Mouse (Mus musculus): ENCODE data around the gene Klk7. TPM values are rescaled to one million over a fixed set of nuclear protein-coding genes. Genes with fewer than 3 reads are reported as not detected.

Klk7 gene
- polyA plus RNA-seq, 1 experiment from 2014 or later: not detected

- Histone ChIP-seq H3K36me3 (replicated peaks; ENCODE audit: control insufficient read depth, insufficient read depth) (no peaks in the 10 kb centered on the region), H3K27ac (no peak overlapping the region), H3K9me3 (ENCODE audit: control insufficient read depth, low read length) (no peaks in the 10 kb centered on the region), H3K4me2 (replicated peaks) (no peak overlapping the region), H3K9ac (no peak overlapping the region), H3K4me1 (replicated peaks; ENCODE audit: control insufficient read depth, insufficient read depth, low read length) (no peaks in the 10 kb centered on the region), H3K4me3 (replicated peaks; ENCODE audit: low read length) (no peak overlapping the region), H3K27me3 (ENCODE audit: control insufficient read depth, insufficient read depth, low read length) (no peaks in the 10 kb centered on the region)
- ATAC-seq (ENCODE audit: low FRiP score) (no peak), DNase-seq (ENCODE audit: low spot score) (no peak)
Observed at GRCm38 (mm10) chr7:43816746-43817145, 5.7 kb downstream of the Klk7 start.

- DNase-seq (ENCODE audit: low spot score): no peak
- 95% methylated on average over 7 of the region's 7 CpGs for WGBS
- H3K9me3 ChIP-seq (ENCODE audit: control insufficient read depth, low read length): no peaks in the 10 kb centered on the region
- no peak overlapping the region for H3K27ac ChIP-seq
- H3K9ac ChIP-seq: no peak overlapping the region
- no peaks in the 10 kb centered on the region for H3K27me3 ChIP-seq (ENCODE audit: control insufficient read depth, insufficient read depth, low read length)
- H3K4me2 ChIP-seq (replicated peaks): no peak overlapping the region
- H3K36me3 ChIP-seq (replicated peaks; ENCODE audit: control insufficient read depth, insufficient read depth): no peaks in the 10 kb centered on the region
- no peaks in the 10 kb centered on the region for H3K4me1 ChIP-seq (replicated peaks; ENCODE audit: control insufficient read depth, insufficient read depth, low read length)
- no peak overlapping the region for H3K4me3 ChIP-seq (replicated peaks; ENCODE audit: low read length)
- ATAC-seq (ENCODE audit: low FRiP score): no peak
Observed at GRCm38 (mm10) chr7:43821581-43821980, 10.5 kb downstream of the Klk7 start.

GRCm38 (mm10) chr7:43824199-43824598, 13.1 kb downstream of the Klk7 start, which contains the start of gene Klk6:
Gene Klk6, plus strand, starts transcription at chr7:43824499.
- Histone ChIP-seq H3K4me1 (replicated peaks; ENCODE audit: control insufficient read depth, insufficient read depth, low read length) (no peaks in the 10 kb centered on the region), H3K9me3 (ENCODE audit: control insufficient read depth, low read length) (no peaks in the 10 kb centered on the region), H3K4me3 (replicated peaks; ENCODE audit: low read length) (no peak within 1 kb of the TSS), H3K36me3 (replicated peaks; ENCODE audit: control insufficient read depth, insufficient read depth) (no peaks in the 10 kb centered on the region), H3K27me3 (ENCODE audit: control insufficient read depth, insufficient read depth, low read length) (no peaks in the 10 kb centered on the region), H3K9ac (no peak within 1 kb of the TSS), H3K27ac (no peak within 1 kb of the TSS), H3K4me2 (replicated peaks) (no peak within 1 kb of the TSS)
- DNase-seq (ENCODE audit: low spot score) (no peak), ATAC-seq (ENCODE audit: low FRiP score) (no peak)
- 76% methylated on average over 10 of the region's 10 CpGs for WGBS

GRCm38 (mm10) chr7:43826056-43826455, 15.0 kb downstream of the Klk7 start:
- H3K4me3 ChIP-seq (replicated peaks; ENCODE audit: low read length): no peak overlapping the region
- no peak overlapping the region for H3K9ac ChIP-seq
- no peaks in the 10 kb centered on the region for H3K9me3 ChIP-seq (ENCODE audit: control insufficient read depth, low read length)
- no peak overlapping the region for H3K4me2 ChIP-seq (replicated peaks)
- no peak for DNase-seq (ENCODE audit: low spot score)
- 90% methylated on average over 5 of the region's 5 CpGs for WGBS
- no peaks in the 10 kb centered on the region for H3K27me3 ChIP-seq (ENCODE audit: control insufficient read depth, insufficient read depth, low read length)
- H3K27ac ChIP-seq: no peak overlapping the region
- no peaks in the 10 kb centered on the region for H3K4me1 ChIP-seq (replicated peaks; ENCODE audit: control insufficient read depth, insufficient read depth, low read length)
- no peak for ATAC-seq (ENCODE audit: low FRiP score)
- no peaks in the 10 kb centered on the region for H3K36me3 ChIP-seq (replicated peaks; ENCODE audit: control insufficient read depth, insufficient read depth)

- Histone ChIP-seq H3K36me3 (replicated peaks; ENCODE audit: control insufficient read depth, insufficient read depth) (no peaks in the 10 kb centered on the region), H3K9ac (no peak overlapping the region), H3K4me3 (replicated peaks; ENCODE audit: low read length) (no peak overlapping the region), H3K9me3 (ENCODE audit: control insufficient read depth, low read length) (no peaks in the 10 kb centered on the region), H3K27me3 (ENCODE audit: control insufficient read depth, insufficient read depth, low read length) (no peaks in the 10 kb centered on the region), H3K4me2 (replicated peaks) (no peak overlapping the region), H3K4me1 (replicated peaks; ENCODE audit: control insufficient read depth, insufficient read depth, low read length) (no peaks in the 10 kb centered on the region), H3K27ac (no peak overlapping the region)
- no peak for DNase-seq (ENCODE audit: low spot score)
- 83% methylated on average over 4 of the region's 4 CpGs for WGBS
- no peak for ATAC-seq (ENCODE audit: low FRiP score)
Observed at GRCm38 (mm10) chr7:43827706-43828105, 16.6 kb downstream of the Klk7 start.

- H3K4me2 ChIP-seq (replicated peaks): no peak overlapping the region
- no peaks in the 10 kb centered on the region for H3K36me3 ChIP-seq (replicated peaks; ENCODE audit: control insufficient read depth, insufficient read depth)
- H3K27me3 ChIP-seq (ENCODE audit: control insufficient read depth, insufficient read depth, low read length): no peaks in the 10 kb centered on the region
- no peak overlapping the region for H3K27ac ChIP-seq
- ATAC-seq (ENCODE audit: low FRiP score): no peak
- DNase-seq (ENCODE audit: low spot score): no peak
- H3K9ac ChIP-seq: no peak overlapping the region
- H3K9me3 ChIP-seq (ENCODE audit: control insufficient read depth, low read length): no peaks in the 10 kb centered on the region
- 91% methylated on average over 8 of the region's 8 CpGs for WGBS
- no peaks in the 10 kb centered on the region for H3K4me1 ChIP-seq (replicated peaks; ENCODE audit: control insufficient read depth, insufficient read depth, low read length)
- H3K4me3 ChIP-seq (replicated peaks; ENCODE audit: low read length): no peak overlapping the region
Observed at GRCm38 (mm10) chr7:43829006-43829405, 17.9 kb downstream of the Klk7 start.

- H3K9ac ChIP-seq: no peak within 1 kb of the TSS
- no peak within 1 kb of the TSS for H3K4me3 ChIP-seq (replicated peaks; ENCODE audit: low read length)
- ATAC-seq (ENCODE audit: low FRiP score) (no peak), DNase-seq (ENCODE audit: low spot score) (no peak)
- 70% methylated on average over 3 of the region's 3 CpGs for WGBS
- no peak within 1 kb of the TSS for H3K27ac ChIP-seq
- no peaks in the 10 kb centered on the region for H3K4me1 ChIP-seq (replicated peaks; ENCODE audit: control insufficient read depth, insufficient read depth, low read length)
- no peak within 1 kb of the TSS for H3K4me2 ChIP-seq (replicated peaks)
- no peaks in the 10 kb centered on the region for H3K9me3 ChIP-seq (ENCODE audit: control insufficient read depth, low read length)
- H3K36me3 ChIP-seq (replicated peaks; ENCODE audit: control insufficient read depth, insufficient read depth): no peaks in the 10 kb centered on the region
- no peaks in the 10 kb centered on the region for H3K27me3 ChIP-seq (ENCODE audit: control insufficient read depth, insufficient read depth, low read length)
Observed at GRCm38 (mm10) chr7:43841701-43842100, 30.6 kb downstream of the Klk7 start, which contains the start of gene Klk5. Gene Klk5, plus strand, starts transcription at chr7:43841971.

- no peaks in the 10 kb centered on the region for H3K36me3 ChIP-seq (replicated peaks; ENCODE audit: control insufficient read depth, insufficient read depth)
- no peak overlapping the region for H3K4me2 ChIP-seq (replicated peaks)
- no peak for DNase-seq (ENCODE audit: low spot score)
- H3K4me1 ChIP-seq (replicated peaks; ENCODE audit: control insufficient read depth, insufficient read depth, low read length): no peaks in the 10 kb centered on the region
- 88% methylated on average over 4 of the region's 4 CpGs for WGBS
- no peak overlapping the region for H3K4me3 ChIP-seq (replicated peaks; ENCODE audit: low read length)
- no peak for ATAC-seq (ENCODE audit: low FRiP score)
- no peaks in the 10 kb centered on the region for H3K9me3 ChIP-seq (ENCODE audit: control insufficient read depth, low read length)
- H3K27me3 ChIP-seq (ENCODE audit: control insufficient read depth, insufficient read depth, low read length): no peaks in the 10 kb centered on the region
- no peak overlapping the region for H3K9ac ChIP-seq
- H3K27ac ChIP-seq: no peak overlapping the region
Observed at GRCm38 (mm10) chr7:43843801-43844200, 32.7 kb downstream of the Klk7 start.

- Histone ChIP-seq H3K27me3 (ENCODE audit: control insufficient read depth, insufficient read depth, low read length) (no peaks in the 10 kb centered on the region), H3K4me2 (replicated peaks) (no peak overlapping the region), H3K27ac (no peak overlapping the region), H3K4me1 (replicated peaks; ENCODE audit: control insufficient read depth, insufficient read depth, low read length) (no peaks in the 10 kb centered on the region), H3K4me3 (replicated peaks; ENCODE audit: low read length) (no peak overlapping the region), H3K36me3 (replicated peaks; ENCODE audit: control insufficient read depth, insufficient read depth) (no peaks in the 10 kb centered on the region), H3K9me3 (ENCODE audit: control insufficient read depth, low read length) (no peaks in the 10 kb centered on the region), H3K9ac (no peak overlapping the region)
- ATAC-seq (ENCODE audit: low FRiP score) (no peak), DNase-seq (ENCODE audit: low spot score) (no peak)
- 87% methylated on average over 6 of the region's 6 CpGs for WGBS
Observed at GRCm38 (mm10) chr7:43851616-43852015, 40.5 kb downstream of the Klk7 start.

GRCm38 (mm10) chr7:43854642-43855380, 43.7 kb downstream of the Klk7 start:
- no peak for ATAC-seq (ENCODE audit: low FRiP score)
- no peaks in the 10 kb centered on the region for H3K9me3 ChIP-seq (ENCODE audit: control insufficient read depth, low read length)
- no peaks in the 10 kb centered on the region for H3K4me1 ChIP-seq (replicated peaks; ENCODE audit: control insufficient read depth, insufficient read depth, low read length)
- H3K36me3 ChIP-seq (replicated peaks; ENCODE audit: control insufficient read depth, insufficient read depth): no peaks in the 10 kb centered on the region
- DNase-seq (ENCODE audit: low spot score): no peak
- H3K27me3 ChIP-seq (ENCODE audit: control insufficient read depth, insufficient read depth, low read length): no peaks in the 10 kb centered on the region
- no peak overlapping the region for H3K4me2 ChIP-seq (replicated peaks)
- H3K27ac ChIP-seq: no peak overlapping the region
- no peak overlapping the region for H3K9ac ChIP-seq
- H3K4me3 ChIP-seq (replicated peaks; ENCODE audit: low read length): no peak overlapping the region
- WGBS: 83% methylated on average over 9 of the region's 9 CpGs

Measured in hindbrain, embryonic 14.5 days (tissue).